Mouse (Mus musculus): ENCODE measurements around the gene Phf13. TPM values are rescaled to one million over a fixed set of nuclear protein-coding genes. Genes with fewer than 3 reads are reported as not detected.

Gene Phf13
- polyA plus RNA-seq, 1 experiment from 2014 or later, result 15.4 TPM

DNA sequence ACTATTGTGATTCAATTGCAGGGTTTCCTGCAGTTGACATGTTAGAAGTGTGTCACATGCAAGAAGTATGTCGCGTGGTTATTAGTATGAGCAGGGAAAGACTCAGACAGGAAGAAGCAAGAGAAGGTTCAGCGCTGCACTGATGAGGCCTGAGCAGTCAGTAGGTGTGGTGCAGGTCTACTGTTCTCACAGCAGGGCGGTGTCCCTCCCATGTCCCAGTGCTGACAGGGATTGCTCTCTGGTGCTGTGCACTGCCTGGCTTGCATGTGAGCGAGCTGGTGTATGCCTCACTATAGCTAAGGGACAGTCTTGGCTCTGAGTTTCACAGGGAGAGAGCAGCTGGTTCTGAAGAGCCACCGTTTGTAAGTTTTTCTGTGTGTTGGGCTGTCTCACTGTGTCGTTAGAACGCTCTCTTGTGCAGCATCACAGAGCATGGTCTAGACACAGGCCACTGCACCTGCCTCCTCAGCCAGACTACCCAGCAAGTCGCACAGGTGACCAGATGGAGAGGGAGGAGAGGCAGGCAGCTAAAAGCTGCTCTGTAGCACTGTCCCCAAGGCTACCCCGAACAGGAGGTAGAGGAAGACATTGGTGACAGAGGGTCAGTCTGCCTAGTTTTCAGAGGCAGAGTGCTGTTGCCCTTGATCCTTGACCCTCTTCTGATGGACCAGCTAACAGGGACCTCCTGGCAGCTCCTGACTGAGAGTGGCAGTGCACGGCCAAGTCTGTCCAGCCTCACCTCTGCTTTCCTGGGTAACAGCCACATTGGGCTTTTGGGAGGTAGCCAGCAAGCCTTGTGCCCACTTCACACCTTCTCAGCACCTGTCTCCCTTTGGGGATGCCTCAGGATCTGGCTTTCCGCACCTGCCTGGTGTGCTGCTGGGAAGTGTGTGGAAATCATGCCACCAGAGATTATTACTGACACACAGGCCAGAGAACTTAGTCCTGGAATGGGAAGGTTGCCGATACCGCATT is 47.3 kb downstream of the Phf13 start:
- WGBS, result 76% methylated on average over 14 of the region's 14 CpGs

DNA sequence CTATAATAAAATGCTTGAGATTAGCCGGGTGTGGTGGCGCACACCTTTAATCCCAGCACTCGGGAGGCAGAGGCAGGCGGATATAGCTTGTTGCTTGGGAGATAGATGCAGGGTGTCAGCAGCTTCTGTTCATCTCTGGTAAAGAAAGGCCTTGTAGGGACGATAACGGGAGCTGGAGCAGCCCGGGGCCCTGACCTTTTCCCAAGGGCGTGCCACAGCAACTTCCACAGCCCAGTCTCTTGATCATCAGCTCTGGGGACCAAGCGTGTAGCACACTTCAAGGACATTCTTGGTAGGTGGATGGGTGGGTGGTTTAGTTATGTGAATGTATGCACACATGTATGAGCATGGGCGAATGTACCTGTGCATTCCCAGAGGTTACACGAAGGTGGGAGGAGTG is 49.8 kb downstream of the Phf13 start:
- ATAC-seq (replicated peaks; ENCODE audit: extremely low read depth, insufficient read depth, low FRiP score), result no peak
- H3K9me3 ChIP-seq (replicated peaks; ENCODE audit: control insufficient read depth, low read length), result no peaks in the 10 kb centered on the region
- no peak overlapping the region for H3K4me3 ChIP-seq (ENCODE audit: low read length)
- 62% methylated on average over 11 of the region's 11 CpGs for WGBS
- H3K27me3 ChIP-seq (ENCODE audit: control insufficient read depth, insufficient read depth, low read length), result no peaks in the 10 kb centered on the region
- H3K4me1 ChIP-seq (ENCODE audit: control insufficient read depth, insufficient read depth, low read length), result peaks cover 16% of the 10 kb centered on the region
- H3K27ac ChIP-seq (ENCODE audit: low read length), result no peak overlapping the region
- H3K9ac ChIP-seq (ENCODE audit: low read length), result no peak overlapping the region; the same call in 1 of the 2 replicates
- no peak overlapping the region for H3K4me2 ChIP-seq (ENCODE audit: low read depth, low read length)
- H3K36me3 ChIP-seq (ENCODE audit: control insufficient read depth, insufficient read depth), result 0 out of 2 replicates have a peak, but pooled peaks cover under 1% of the 10 kb centered on the region

More for the DNA sequence above, 47.3 kb downstream of the Phf13 start:
- H3K4me1 ChIP-seq (ENCODE audit: control insufficient read depth, insufficient read depth, low read length), result peaks cover 16% of the 10 kb centered on the region
- no peak overlapping the region for H3K9ac ChIP-seq (ENCODE audit: low read length)
- H3K4me3 ChIP-seq (ENCODE audit: low read length), result no peak overlapping the region
- H3K36me3 ChIP-seq (ENCODE audit: control insufficient read depth, insufficient read depth), result peaks cover 14% of the 10 kb centered on the region
- H3K9me3 ChIP-seq (replicated peaks; ENCODE audit: control insufficient read depth, low read length), result no peaks in the 10 kb centered on the region
- ATAC-seq (replicated peaks; ENCODE audit: extremely low read depth, insufficient read depth, low FRiP score), result no peak
- no peaks in the 10 kb centered on the region for H3K27me3 ChIP-seq (ENCODE audit: control insufficient read depth, insufficient read depth, low read length)
- H3K4me2 ChIP-seq (ENCODE audit: low read depth, low read length), result no peak overlapping the region
- 0 out of 2 replicates have a peak overlapping the region, but pooled peaks have one; percentile 24 for H3K27ac ChIP-seq (ENCODE audit: low read length)

Other genes starting within 250 kb of the Phf13 start
- 141 and 142 TPM in 2 replicates for gene Camta1, start 134.4 kb downstream of the Phf13 start, polyA plus RNA-seq (2015; fragmentation: Nextera tagmentation; extraction: Ambion mirVana)
- gene Dnajc11, start 62.6 kb downstream of the Phf13 start, polyA plus RNA-seq (2015; fragmentation: Nextera tagmentation; extraction: Ambion mirVana), result 57.7 and 63.8 TPM in 2 replicates
- 28.8 and 31.2 TPM in 2 replicates for gene Thap3, start 7.3 kb downstream of the Phf13 start, polyA plus RNA-seq (2015; fragmentation: Nextera tagmentation; extraction: Ambion mirVana)
- 27.2 and 33.1 TPM in 2 replicates for gene Klhl21, start 12.5 kb upstream of the Phf13 start, polyA plus RNA-seq (2015; fragmentation: Nextera tagmentation; extraction: Ambion mirVana)
- 13.5 and 14.5 TPM in 2 replicates for gene Zbtb48, start 31.4 kb upstream of the Phf13 start, polyA plus RNA-seq (2015; fragmentation: Nextera tagmentation; extraction: Ambion mirVana)
- gene Tas1r1, start 42.3 kb upstream of the Phf13 start, polyA plus RNA-seq (2015; fragmentation: Nextera tagmentation; extraction: Ambion mirVana), result 0.29 and 0.39 TPM in 2 replicates
- gene Nol9, start 43.1 kb upstream of the Phf13 start, polyA plus RNA-seq (2015; fragmentation: Nextera tagmentation; extraction: Ambion mirVana), result 17.1 and 17.8 TPM in 2 replicates
- 11.9 and 13.4 TPM in 2 replicates for gene Plekhg5, start 76.2 kb upstream of the Phf13 start, polyA plus RNA-seq (2015; fragmentation: Nextera tagmentation; extraction: Ambion mirVana)
- gene Tnfrsf25, start 119.7 kb upstream of the Phf13 start, polyA plus RNA-seq (2015; fragmentation: Nextera tagmentation; extraction: Ambion mirVana), result 0.77 and 1.4 TPM in 2 replicates
- 1.3 and 1.5 TPM in 2 replicates for gene Espn, start 156.1 kb upstream of the Phf13 start, polyA plus RNA-seq (2015; fragmentation: Nextera tagmentation; extraction: Ambion mirVana)
- gene Hes2, start 162.6 kb upstream of the Phf13 start, polyA plus RNA-seq (2015; fragmentation: Nextera tagmentation; extraction: Ambion mirVana), result 0.14 TPM in 1 of 2 replicates, not detected in the other
- gene Acot7, start 181.9 kb upstream of the Phf13 start, polyA plus RNA-seq (2015; fragmentation: Nextera tagmentation; extraction: Ambion mirVana), result 67.7 and 68.0 TPM in 2 replicates

Measured in heart, embryonic 16.5 days (tissue).